Mouse (Mus musculus) CD8-positive naive resting alpha-beta T cell, adult 57 days (primary cell): ENCODE measurements around the gene Olfr576. TPM values are rescaled to one million over a fixed set of nuclear protein-coding genes. Genes with fewer than 3 reads are reported as not detected.

Experiments
- total RNA-seq: library from RNA; stranded (reverse); gene quantifications from one replicate; pipeline ENCODE4 v1.2.4, GENCODE M21; 2023

Gene Olfr576
- total RNA-seq, result not detected

GRCm38 (mm10) chr7:102962360-102962759 is at the start of gene Olfr576:
TSS of gene Olfr576 (plus strand) at chr7:102962660.

GRCm38 (mm10) chr7:102917032-102917875 is 45.2 kb upstream of the Olfr576 start, which contains the start of gene Olfr571:
TSS of gene Olfr571 (minus strand) at chr7:102917536.

GRCm38 (mm10) chr7:102924109-102924508 is 38.4 kb upstream of the Olfr576 start, which contains the start of gene Olfr572:
TSS of gene Olfr572 (plus strand) at chr7:102924409.

GRCm38 (mm10) chr7:102942475-102942874 is 20.0 kb upstream of the Olfr576 start, which contains the start of gene Olfr573-ps1:
TSS of gene Olfr573-ps1 (minus strand) at chr7:102942575.

GRCm38 (mm10) chr7:102948167-102948566 is 14.3 kb upstream of the Olfr576 start, which contains the start of gene Olfr574:
TSS of gene Olfr574 (plus strand) at chr7:102948467.

GRCm38 (mm10) chr7:102958593-102958992 is 3.9 kb upstream of the Olfr576 start, which contains the start of gene Olfr575:
TSS of gene Olfr575 (minus strand) at chr7:102958775.

GRCm38 (mm10) chr7:102975843-102976242 is 13.4 kb downstream of the Olfr576 start, which contains the start of gene Olfr577:
TSS of gene Olfr577 (minus strand) at chr7:102975943.

GRCm38 (mm10) chr7:102989224-102989623 is 26.8 kb downstream of the Olfr576 start, which contains the start of gene Olfr578:
TSS of gene Olfr578 (minus strand) at chr7:102989324.

Other genes with a start within 250 kb of the Olfr576 start
- not detected for gene Olfr33, start 243.6 kb upstream of the Olfr576 start, total RNA-seq
- not detected for gene Olfr559, start 235.2 kb upstream of the Olfr576 start, total RNA-seq
- not detected for gene Olfr560, start 203.3 kb upstream of the Olfr576 start, total RNA-seq
- gene Olfr78, start 203.2 kb upstream of the Olfr576 start, total RNA-seq, result not detected
- not detected for gene Olfr561, start 191.4 kb upstream of the Olfr576 start, total RNA-seq
- not detected for gene Olfr564, start 159.2 kb upstream of the Olfr576 start, total RNA-seq
- not detected for gene Olfr566, start 103.9 kb upstream of the Olfr576 start, total RNA-seq
- not detected for gene Olfr568, start 85.5 kb upstream of the Olfr576 start, total RNA-seq
- not detected for gene Olfr569, start 71.8 kb upstream of the Olfr576 start, total RNA-seq
- gene Olfr570, start 68.1 kb upstream of the Olfr576 start, total RNA-seq, result not detected
- gene Olfr571, start 45.1 kb upstream of the Olfr576 start, total RNA-seq, result not detected
- gene Olfr572, start 38.3 kb upstream of the Olfr576 start, total RNA-seq, result not detected
- not detected for gene Olfr573-ps1, start 20.1 kb upstream of the Olfr576 start, total RNA-seq
- not detected for gene Olfr574, start 14.2 kb upstream of the Olfr576 start, total RNA-seq
- not detected for gene Olfr575, start 3.9 kb upstream of the Olfr576 start, total RNA-seq
- not detected for gene Olfr577, start 13.3 kb downstream of the Olfr576 start, total RNA-seq
- not detected for gene Olfr578, start 26.7 kb downstream of the Olfr576 start, total RNA-seq
- not detected for gene Olfr582, start 75.4 kb downstream of the Olfr576 start, total RNA-seq
- not detected for gene Olfr583, start 88.6 kb downstream of the Olfr576 start, total RNA-seq
- gene Olfr584, start 119.2 kb downstream of the Olfr576 start, total RNA-seq, result not detected
- not detected for gene Olfr585, start 135.1 kb downstream of the Olfr576 start, total RNA-seq
- gene Olfr586, start 163.0 kb downstream of the Olfr576 start, total RNA-seq, result not detected
- gene Olfr588-ps1, start 178.2 kb downstream of the Olfr576 start, total RNA-seq, result not detected
- gene Olfr589, start 193.7 kb downstream of the Olfr576 start, total RNA-seq, result not detected
- not detected for gene Olfr591, start 215.7 kb downstream of the Olfr576 start, total RNA-seq
- not detected for gene Olfr592, start 222.1 kb downstream of the Olfr576 start, total RNA-seq
- not detected for gene Olfr593, start 249.2 kb downstream of the Olfr576 start, total RNA-seq